Mouse (Mus musculus) bone marrow macrophage, adult 2 months (primary cell): Measurements from ENCODE around the gene B4galt4.

Experiments
- CTCF ChIP-seq: IDR thresholded peaks from 2 replicates; pipeline ENCODE4 v1.5.1; 2012; ENCODE audit warnings: low read depth, mild to moderate bottlenecking, low read length, moderate library complexity
- POLR2A ChIP-seq: IDR thresholded peaks from 2 replicates; pipeline ENCODE4 v1.6.1; 2012; ENCODE audit warnings: mild to moderate bottlenecking, low read depth, low read length, borderline replicate concordance

DNA sequence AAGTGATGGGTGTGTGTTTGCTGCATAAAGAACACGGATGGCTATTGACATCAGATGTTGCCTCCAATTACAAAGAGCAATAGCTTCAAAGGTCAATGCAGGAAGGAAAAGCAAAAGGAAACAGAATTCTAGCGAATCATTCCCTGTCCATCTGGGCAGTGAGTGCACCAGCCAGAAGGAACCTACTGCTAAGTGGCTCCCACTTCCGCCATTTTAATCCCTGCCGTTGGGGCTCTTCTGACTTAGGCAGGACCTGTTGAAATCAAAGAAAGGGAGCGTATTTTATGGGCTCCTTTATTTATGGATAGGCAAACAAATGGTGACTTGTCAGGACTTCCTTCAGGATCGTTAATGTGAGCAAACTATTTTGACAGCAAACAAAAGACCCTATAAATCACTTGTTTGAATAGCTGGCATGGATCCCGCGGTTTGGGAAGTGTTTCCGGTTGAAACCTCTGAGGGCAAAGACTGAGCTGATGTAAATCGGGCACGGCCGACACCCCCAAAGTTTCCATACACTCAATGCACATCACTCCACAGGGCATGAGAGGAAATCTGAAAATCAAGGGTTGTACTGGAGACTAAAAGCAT lies 30.9 kb downstream of the B4galt4 start:
- TF ChIP-seq CTCF: no peak
- TF ChIP-seq POLR2A: no peak
